8 mouse cellular contexts compared by ENCODE assay signal in the genomic region with DNA sequence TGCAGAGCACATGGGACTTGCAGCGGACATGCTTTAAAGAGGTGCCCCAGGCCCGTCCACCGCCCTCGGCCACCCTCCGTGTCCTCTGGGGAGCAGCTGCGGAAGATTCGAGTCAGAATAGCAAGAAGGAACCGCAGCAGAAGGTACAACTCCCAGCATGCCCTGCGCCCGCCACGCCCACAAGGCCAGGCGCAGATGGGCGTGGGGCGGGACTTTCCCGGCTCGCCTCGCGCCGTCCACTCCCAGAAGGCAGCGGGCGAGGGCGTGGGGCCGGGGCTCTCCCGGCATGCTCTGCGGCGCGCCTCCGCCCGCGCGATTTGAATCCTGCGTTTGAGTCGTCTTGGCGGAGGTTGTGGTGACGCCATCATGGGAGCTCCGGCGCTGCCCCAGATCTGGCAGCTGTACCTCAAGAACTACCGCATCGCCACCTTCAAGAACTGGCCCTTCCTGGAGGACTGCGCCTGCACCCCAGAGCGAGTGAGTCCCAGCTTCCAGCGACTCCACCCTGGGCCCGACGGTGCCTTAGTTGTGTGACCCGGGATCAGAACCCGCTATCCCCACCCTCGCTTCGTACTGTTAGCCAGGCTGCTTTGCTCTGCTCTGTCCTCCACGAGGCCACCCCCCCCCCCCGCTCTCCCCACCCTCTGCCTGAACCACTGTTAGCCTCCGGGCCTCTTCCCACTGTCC. TPM values are rescaled to one million over a fixed set of nuclear protein-coding genes. Genes with fewer than 3 reads are reported as not detected.
DNase-seq lines count a peak whose midpoint lies in the region; ATAC-seq and TF ChIP-seq lines count a peak whose summit lies in the region.

Gene Birc5, plus strand, starts transcription at position 267 of the 687 bp plus-strand sequence.

- 0% methylated on average over 50 of the region's 51 CpGs for WGBS in intestine, postnatal 0 days
- WGBS in midbrain, embryonic 10.5 days = under 1% methylated on average over 51 of the region's 51 CpGs

- intact Hi-C loops in left cerebral cortex, postnatal 36 days (cut with DNase I) = no loop called here

- H3K36me3 ChIP-seq in intestine, postnatal 0 days (ENCODE audit: control insufficient read depth, insufficient read depth) = peaks cover 22% of the 10 kb centered on the region
- peaks cover 38% of the 10 kb centered on the region for H3K36me3 ChIP-seq in midbrain, embryonic 10.5 days

- no peaks in the 10 kb centered on the region for H3K9me3 ChIP-seq in intestine, postnatal 0 days (ENCODE audit: control insufficient read depth)
- H3K9me3 ChIP-seq in midbrain, embryonic 10.5 days (replicated peaks) = no peaks in the 10 kb centered on the region

- TF ChIP-seq CTCF in intestine, postnatal 0 days (IDR thresholded peaks at IDR 0.05; ENCODE audit: low read depth) = no peak

- no peaks in the 10 kb centered on the region for H3K27me3 ChIP-seq in intestine, postnatal 0 days (replicated peaks; ENCODE audit: control insufficient read depth, insufficient read depth, low read length)
- no peaks in the 10 kb centered on the region for H3K27me3 ChIP-seq in midbrain, embryonic 10.5 days (ENCODE audit: low read depth, poor library complexity, severe bottlenecking)

- peak within 1 kb of the TSS; percentile 91 for H3K4me2 ChIP-seq in intestine, postnatal 0 days (replicated peaks; ENCODE audit: low read depth)

- peaks cover 5% of the 10 kb centered on the region; the same call in 1 of the 2 replicates for H3K4me1 ChIP-seq in intestine, postnatal 0 days (replicated peaks; ENCODE audit: control insufficient read depth, insufficient read depth, low read length)
- peaks cover 35% of the 10 kb centered on the region for H3K4me1 ChIP-seq in midbrain, embryonic 10.5 days

- H3K9ac ChIP-seq in intestine, postnatal 0 days (ENCODE audit: low read depth, low read length) = peak within 1 kb of the TSS; percentile 68

- peak within 1 kb of the TSS; percentile 96 for H3K27ac ChIP-seq in intestine, postnatal 0 days (ENCODE audit: low read depth, low read length)
- H3K27ac ChIP-seq in midbrain, embryonic 10.5 days (replicated peaks) = peak within 1 kb of the TSS; percentile 97

- DNase-seq in adrenal gland, postnatal 10 days = peak; percentile 98
- peak; percentile 97 for DNase-seq in embryo, embryonic 9.5 days (ENCODE audit: extremely low spot score)
- peak; percentile 94 to 96 for DNase-seq in gastrocnemius, postnatal 4 days (ENCODE audit: low spot score in 2 of 2)
- DNase-seq in left cerebral cortex, postnatal 36 days (ENCODE audit: low spot score in 2 of 2) = peak; percentile 93 to 97
- DNase-seq in midbrain, embryonic 10.5 days (ENCODE audit: low spot score) = peak; percentile 96
- peak; percentile 91 to 94 for DNase-seq in right cerebral cortex, postnatal 36 days (ENCODE audit: low spot score in 2 of 2)
- DNase-seq in urinary bladder, postnatal 4 days (ENCODE audit: low spot score in 2 of 2) = peak; percentile 94 to 98

- H3K4me3 ChIP-seq in intestine, postnatal 0 days (ENCODE audit: low read depth, low read length) = peak within 1 kb of the TSS; percentile 62
- H3K4me3 ChIP-seq in midbrain, embryonic 10.5 days = peak within 1 kb of the TSS; percentile 81

- ATAC-seq in intestine, postnatal 0 days = peak; percentile 87

RNA-seq across cellular contexts. Expression of gene Birc5, which starts in this region (rescaled TPM):
- total RNA-seq in adrenal gland, postnatal 10 days (2021) = 10 to 100 TPM; 23.3 to 28.0 TPM
- total RNA-seq in gastrocnemius, postnatal 4 days (2021) = 10 to 100 TPM; 23.2 to 25.2 TPM
- 84.0 and 86.0 TPM in 2 replicates for polyA plus RNA-seq in intestine, postnatal 0 days (2015; fragmentation: Nextera tagmentation; extraction: Ambion mirVana)
- 1 to 10 TPM in 1 of 2 experiments, under 1 TPM in 1; 0.66 to 1.5 TPM for total RNA-seq in left cerebral cortex, postnatal 36 days (2021)
- polyA plus RNA-seq in midbrain, embryonic 10.5 days (2016; fragmentation: Nextera tagmentation; extraction: Ambion mirVana) = 373 and 413 TPM in 2 replicates

Comparison
In these comparisons a context has a peak if more than half of its experiments do, and no peak if none do; other contexts are left out.
1. Peak in every context shown above with its lines: DNase-seq, ATAC-seq, H3K4me3 ChIP-seq and H3K27ac ChIP-seq.
2. RNA of gene Birc5 (total RNA-seq): 23.3 to 28.0 TPM in adrenal gland, postnatal 10 days and 23.2 to 25.2 TPM in gastrocnemius, postnatal 4 days; 0.66 to 1.5 TPM in left cerebral cortex, postnatal 36 days; every median in the first group is over 4 times any median in the second.